Mouse (Mus musculus) brain, embryonic 14.5 days (tissue): Measurements from ENCODE around the gene Pou2af1. TPM values are rescaled to one million over a fixed set of nuclear protein-coding genes. Genes with fewer than 3 reads are reported as not detected.

Experiments used
- DNase-seq: peaks from one replicate; pipeline ENCODE4 v3.0.0-alpha.2; 2011; ENCODE audit warnings: low read depth
- CTCF ChIP-seq: fragments of 200-500 bp; IDR thresholded peaks from 2 replicates; pipeline ENCODE4 v1.5.1; 2012; ENCODE audit warnings: inconsistent platforms, mild to moderate bottlenecking, moderate library complexity, borderline replicate concordance; ENCODE audit not compliant: insufficient read depth, insufficient read length; ENCODE audit errors: extremely low read depth
- POLR2A ChIP-seq: fragments of 200-500 bp; IDR thresholded peaks from 2 replicates; pipeline ENCODE4 v1.6.1; 2012; ENCODE audit warnings: mild to moderate bottlenecking, inconsistent platforms, borderline replicate concordance; ENCODE audit not compliant: poor library complexity, insufficient read depth, insufficient read length, severe bottlenecking; ENCODE audit errors: extremely low read depth
- polyA plus RNA-seq: library from polyadenylated mRNA; depleted of rRNA; stranded (reverse); fragments of >200 nt; gene quantifications from 2 replicates; pipeline ENCODE4 v1.2.3, GENCODE M21; 2012

Pou2af1 gene
- polyA plus RNA-seq, 1 experiment = 0.18 TPM

DNA sequence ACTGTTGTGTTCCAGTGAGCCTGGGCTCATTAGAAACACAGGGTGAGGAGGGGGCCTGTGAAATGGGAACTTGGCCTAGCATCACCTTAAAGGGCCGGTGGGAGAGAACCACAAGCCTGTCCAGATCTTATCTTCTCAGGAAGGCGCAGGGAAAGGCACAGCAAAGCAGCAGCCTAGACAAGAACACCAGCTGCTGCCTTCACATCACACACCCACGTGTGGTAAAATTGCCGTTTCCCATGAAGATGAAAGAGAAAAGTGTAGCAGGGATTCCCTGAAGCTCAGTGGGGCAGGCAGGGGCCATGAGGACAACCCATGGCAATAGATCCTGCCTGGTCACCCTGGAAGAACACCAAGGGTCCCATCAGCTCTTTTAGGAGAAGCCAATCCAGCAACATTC, 28.1 kb upstream of the Pou2af1 start:
- no peak for DNase-seq
- no peak for TF ChIP-seq CTCF

- no peak for DNase-seq
- TF ChIP-seq CTCF (no peak), POLR2A (no peak)
Measured at GRCm38 (mm10) chr9:51185871-51186270, 27.6 kb upstream of the Pou2af1 start.

DNA sequence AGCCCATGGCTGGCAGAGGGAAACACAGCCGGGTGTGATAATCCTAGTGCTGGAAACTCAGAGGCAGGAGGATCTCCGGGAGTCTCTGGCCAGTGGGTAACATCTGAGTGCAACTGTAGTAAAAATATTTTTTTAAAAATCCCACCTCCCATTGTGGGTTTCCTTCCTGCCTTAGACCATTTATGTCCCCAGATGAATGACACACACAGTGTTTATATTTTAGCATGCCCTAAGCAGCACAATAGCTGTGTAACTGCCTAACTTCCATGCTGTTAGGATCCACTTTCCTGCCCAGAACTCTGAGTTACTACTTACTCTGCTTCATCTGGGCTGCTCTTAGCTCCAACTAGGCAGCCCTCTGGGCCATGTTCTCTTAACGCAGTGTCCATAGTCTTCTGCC, 22.9 kb upstream of the Pou2af1 start:
- DNase-seq = no peak
- TF ChIP-seq POLR2A = no peak
- no peak for TF ChIP-seq CTCF

- no peak for TF ChIP-seq POLR2A
- no peak for TF ChIP-seq CTCF
- no peak for DNase-seq
Measured at GRCm38 (mm10) chr9:51194790-51195189, 18.7 kb upstream of the Pou2af1 start.

- no peak for TF ChIP-seq CTCF
- no peak for TF ChIP-seq POLR2A
- peak; percentile 42 for DNase-seq
Measured at GRCm38 (mm10) chr9:51208974-51209332, 4.6 kb upstream of the Pou2af1 start.

- no peak for DNase-seq
- TF ChIP-seq CTCF = no peak
- no peak for TF ChIP-seq POLR2A
Measured at GRCm38 (mm10) chr9:51211191-51211590, 2.3 kb upstream of the Pou2af1 start.

DNA sequence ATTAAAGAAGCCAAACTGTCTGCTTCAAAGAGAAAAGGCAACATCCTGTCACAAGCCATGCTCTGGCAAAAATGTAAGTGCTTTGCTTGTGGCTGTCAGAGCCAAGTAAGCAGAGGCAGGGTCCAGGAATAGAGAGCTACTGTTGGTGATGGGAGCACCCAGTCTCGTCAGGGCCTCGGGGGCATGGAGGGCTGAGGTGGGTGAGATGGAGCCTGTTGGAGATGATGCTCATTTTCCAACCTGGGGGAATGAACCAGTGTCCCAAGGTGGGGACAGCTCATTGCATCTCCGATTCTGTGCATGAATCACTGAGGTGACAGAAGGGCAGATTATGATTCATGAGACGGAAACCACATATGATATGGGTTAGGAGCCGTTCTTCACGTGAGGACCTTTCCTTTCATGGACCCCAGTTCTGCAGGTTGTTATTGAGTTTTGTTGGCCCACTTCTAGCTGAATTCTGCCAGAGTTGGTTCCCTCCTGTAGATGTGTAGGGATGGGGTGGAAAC, 275 bp downstream of the Pou2af1 start:
- TF ChIP-seq POLR2A (no peak), CTCF (no peak)
- DNase-seq = peak; percentile 8

- DNase-seq = no peak
- TF ChIP-seq CTCF (no peak), POLR2A (no peak)
Measured at GRCm38 (mm10) chr9:51215311-51215710, 1.8 kb downstream of the Pou2af1 start.

- TF ChIP-seq CTCF = no peak
- no peak for TF ChIP-seq POLR2A
- DNase-seq = no peak
Measured at GRCm38 (mm10) chr9:51215949-51216348, 2.4 kb downstream of the Pou2af1 start.

- no peak for TF ChIP-seq POLR2A
- no peak for TF ChIP-seq CTCF
- DNase-seq = no peak
Measured at GRCm38 (mm10) chr9:51225636-51226166, 12.2 kb downstream of the Pou2af1 start.

DNA sequence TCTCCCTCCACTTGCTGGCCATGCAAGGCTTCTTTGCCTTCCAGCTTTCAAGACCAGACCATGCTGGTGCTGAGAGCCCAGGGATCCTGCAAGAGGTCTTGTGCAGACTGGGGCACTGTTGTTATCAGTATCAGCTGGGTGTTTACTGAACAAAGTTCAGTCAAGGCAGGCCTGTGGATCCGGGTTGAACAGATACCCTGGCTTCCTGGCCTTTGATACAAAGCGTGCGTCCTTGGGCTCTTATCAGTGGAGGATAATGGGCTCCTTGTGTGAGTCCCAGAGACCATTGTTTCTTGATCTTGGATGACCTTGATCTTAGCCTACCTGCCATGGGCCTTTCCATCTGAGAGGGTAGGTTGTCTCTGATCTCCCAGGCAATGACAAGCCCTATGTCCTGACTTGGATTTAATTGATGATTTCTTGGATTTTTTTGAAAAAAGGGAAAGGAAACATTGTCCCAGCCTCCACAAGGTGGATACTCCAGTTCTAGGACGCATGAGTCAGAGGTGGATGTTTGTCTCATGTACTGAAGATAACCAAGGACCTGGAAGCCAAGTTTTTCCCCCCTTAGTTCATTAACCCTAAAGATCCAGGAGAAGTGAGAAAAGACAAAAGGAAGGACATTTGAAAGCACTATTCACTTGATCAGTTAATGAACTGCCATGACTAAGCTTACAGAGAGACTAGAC, 17.3 kb downstream of the Pou2af1 start:
- no peak for DNase-seq
- TF ChIP-seq CTCF = no peak
- TF ChIP-seq POLR2A = no peak

GRCm38 (mm10) chr9:51232163-51232562, 18.7 kb downstream of the Pou2af1 start:
- TF ChIP-seq CTCF (no peak), POLR2A (no peak)
- no peak for DNase-seq
